Mouse (Mus musculus) C2C12 (cell line): ENCODE results near the gene Htra3. TPM values are rescaled to one million over a fixed set of nuclear protein-coding genes. Genes with fewer than 3 reads are reported as not detected.

ENCODE experiments used
- H3K27me3 ChIP-seq: one replicate; pipeline ENCODE4 v1.6.1; 2011; ENCODE audit not compliant: control insufficient read depth, insufficient read depth, insufficient read length
- H3K36me3 ChIP-seq: one replicate; pipeline ENCODE4 v1.6.1; 2011; ENCODE audit not compliant: control insufficient read depth, insufficient read depth
- H3K4me3 ChIP-seq: one replicate; pipeline ENCODE4 v1.5.1; 2011; ENCODE audit warnings: mild to moderate bottlenecking, control low read depth; ENCODE audit not compliant: poor library complexity, insufficient read depth, severe bottlenecking
- H3K79me2 ChIP-seq: one replicate; pipeline ENCODE4 v1.6.1; 2011; ENCODE audit not compliant: control insufficient read depth, insufficient read depth
- H3K79me3 ChIP-seq: one replicate; pipeline ENCODE4 v1.6.1; 2011; ENCODE audit warnings: low read depth, control low read depth
- H3ac ChIP-seq: one replicate; pipeline ENCODE3; 2011; ENCODE audit warnings: low read depth; ENCODE audit not compliant: control insufficient read depth, insufficient read length
- CEBPB ChIP-seq: IDR thresholded peaks from one replicate; pipeline ENCODE4 v1.6.1; 2011; ENCODE audit warnings: low read depth, mild to moderate bottlenecking, control low read depth, moderate library complexity
- CTCF ChIP-seq: IDR thresholded peaks from one replicate; pipeline ENCODE4 v1.5.1; 2011; ENCODE audit not compliant: control insufficient read depth, insufficient read depth, insufficient read length
- FOSL1 ChIP-seq: IDR thresholded peaks from one replicate; pipeline ENCODE4 v1.8.0; 2011; ENCODE audit warnings: mild to moderate bottlenecking, low read length; ENCODE audit not compliant: poor library complexity, insufficient read depth, severe bottlenecking
- MAX ChIP-seq: IDR thresholded peaks from one replicate; pipeline ENCODE4 v1.6.1; 2011; ENCODE audit warnings: mild to moderate bottlenecking, control low read depth
- MYOD1 ChIP-seq: IDR thresholded peaks from one replicate; pipeline ENCODE4 v1.6.1; 2011; ENCODE audit warnings: low read depth; ENCODE audit not compliant: control insufficient read depth, insufficient read length
- MYOG ChIP-seq: IDR thresholded peaks from one replicate; pipeline ENCODE4 v1.6.1; 2011; ENCODE audit not compliant: control insufficient read depth, insufficient read length; ENCODE audit errors: extremely low read depth
- USF1 ChIP-seq: IDR thresholded peaks from one replicate; pipeline ENCODE4 v1.6.1; 2011; ENCODE audit warnings: low read depth, mild to moderate bottlenecking, control low read depth, moderate library complexity
- polyA plus RNA-seq: library from polyadenylated mRNA; unstranded; fragments of >200 nt; fragmentation: generic; extraction: Trizol; gene quantifications from one replicate; pipeline ENCODE4 v1.2.1, GENCODE M21; 2012; ENCODE audit warnings: missing spikeins

Htra3 gene
- polyA plus RNA-seq, 1 experiment, result 12.0 TPM

DNA sequence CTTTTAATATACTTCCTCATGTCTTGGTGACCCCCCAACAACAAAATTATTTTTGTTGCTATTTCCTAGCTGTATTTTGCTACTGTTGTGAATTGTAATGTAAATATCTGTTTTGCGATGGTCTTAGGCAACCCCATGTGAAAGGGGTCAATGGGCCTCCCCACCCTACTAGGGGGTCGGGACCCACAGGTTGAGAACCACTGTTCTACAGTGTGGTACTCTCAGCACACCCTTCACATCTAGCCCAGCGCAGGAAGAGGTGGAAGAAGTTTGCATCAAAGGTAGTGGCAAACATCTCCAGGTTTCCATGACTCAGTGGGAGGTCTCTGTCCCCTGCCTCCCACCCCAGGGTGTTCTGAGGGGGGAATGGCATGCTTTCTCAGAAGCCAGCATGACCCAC is 25.8 kb upstream of the Htra3 start:
- Histone ChIP-seq H3K79me2 (no peaks in the 10 kb centered on the region), H3K4me3 (no peak overlapping the region), H3K36me3 (no peaks in the 10 kb centered on the region), H3ac (no peak overlapping the region), H3K27me3 (peaks cover 4% of the 10 kb centered on the region), H3K79me3 (no peaks in the 10 kb centered on the region)
- TF ChIP-seq CEBPB, result no peak
- TF ChIP-seq FOSL1, result no peak
- TF ChIP-seq MAX, result no peak
- no peak for TF ChIP-seq CTCF
- no peak for TF ChIP-seq MYOD1
- no peak for TF ChIP-seq USF1
- TF ChIP-seq MYOG, result no peak

DNA sequence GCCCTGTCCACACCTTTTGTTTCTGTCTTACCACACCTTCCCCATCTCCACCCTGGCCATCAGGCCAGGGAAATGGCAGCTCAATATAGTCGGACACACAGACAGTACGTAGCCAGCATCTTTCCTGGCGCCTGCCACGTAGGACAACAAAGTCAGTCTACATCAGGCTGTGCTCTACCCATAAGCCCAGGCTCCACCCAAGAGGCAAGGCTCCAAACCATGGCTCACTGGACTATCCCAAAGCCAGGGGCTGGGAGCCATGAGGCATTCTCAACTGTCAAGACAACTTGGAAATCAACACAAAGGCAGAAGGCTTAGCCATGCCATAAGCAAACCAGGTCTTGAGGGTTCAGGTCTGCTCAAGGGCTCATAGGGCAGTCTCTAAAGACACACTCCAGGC is 24.2 kb upstream of the Htra3 start:
- Histone ChIP-seq H3K36me3 (no peaks in the 10 kb centered on the region), H3K27me3 (peaks cover 4% of the 10 kb centered on the region), H3K4me3 (no peak overlapping the region), H3K79me2 (no peaks in the 10 kb centered on the region), H3ac (no peak overlapping the region), H3K79me3 (no peaks in the 10 kb centered on the region)
- TF ChIP-seq MAX (no peak), MYOG (no peak), USF1 (no peak), CTCF (no peak), CEBPB (no peak), MYOD1 (no peak), FOSL1 (no peak)

DNA sequence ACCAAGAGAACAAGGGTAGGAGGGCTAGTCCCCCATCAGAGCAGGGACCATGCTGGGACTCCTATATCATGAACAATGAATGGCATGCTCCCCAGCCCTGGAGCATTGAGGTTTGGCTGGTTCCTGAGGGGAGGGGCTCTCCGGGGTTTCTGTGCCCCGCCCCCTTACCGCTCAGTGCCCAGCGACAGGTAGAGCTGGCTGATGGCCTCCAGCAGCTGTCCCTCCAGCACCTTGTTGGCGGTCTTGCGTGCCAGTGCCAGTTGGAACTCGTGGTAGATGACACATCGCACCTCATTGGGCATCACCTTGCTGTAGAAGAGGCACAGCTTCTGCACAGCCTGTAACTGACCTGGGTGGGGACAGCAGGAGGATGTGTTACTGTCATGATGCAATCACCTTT is 23.6 kb upstream of the Htra3 start:
- no peak overlapping the region for H3ac ChIP-seq
- H3K79me2 ChIP-seq, result no peaks in the 10 kb centered on the region
- H3K4me3 ChIP-seq, result no peak overlapping the region
- peaks cover 4% of the 10 kb centered on the region for H3K27me3 ChIP-seq
- no peaks in the 10 kb centered on the region for H3K79me3 ChIP-seq
- no peaks in the 10 kb centered on the region for H3K36me3 ChIP-seq
- no peak for TF ChIP-seq CEBPB
- TF ChIP-seq MAX, result no peak

DNA sequence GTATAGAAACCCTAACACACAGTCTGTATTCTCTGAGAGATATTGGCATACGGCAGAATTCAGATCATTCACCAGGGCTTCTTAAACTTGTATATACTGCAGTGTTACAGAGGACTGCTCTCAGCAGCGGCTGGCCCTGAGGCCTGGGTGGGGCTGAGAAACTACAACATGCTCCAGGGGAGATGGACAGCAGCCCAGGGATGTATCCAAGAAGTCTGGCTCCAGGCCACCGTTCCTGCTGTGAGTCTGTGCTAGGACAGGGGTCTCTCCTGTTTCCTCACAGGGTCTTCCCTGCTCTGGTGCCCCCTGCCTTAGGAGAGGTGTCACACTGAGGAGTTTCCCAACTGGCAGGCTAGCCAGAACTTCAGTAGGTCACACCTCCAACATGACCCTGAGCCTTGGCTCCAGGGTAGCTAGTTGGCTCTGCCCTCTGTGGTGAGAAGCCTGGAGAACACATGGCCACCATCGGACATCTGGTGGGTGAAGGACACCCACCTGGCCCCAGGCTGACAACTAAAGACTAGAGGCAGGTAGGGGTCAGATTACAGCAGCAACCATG is 23.1 kb upstream of the Htra3 start:
- Histone ChIP-seq H3ac (no peak overlapping the region), H3K79me2 (no peaks in the 10 kb centered on the region), H3K27me3 (peaks cover 4% of the 10 kb centered on the region), H3K79me3 (no peaks in the 10 kb centered on the region), H3K4me3 (no peak overlapping the region), H3K36me3 (no peaks in the 10 kb centered on the region)
- TF ChIP-seq CEBPB (no peak), MYOD1 (no peak), MAX (no peak), USF1 (no peak), CTCF (no peak)

DNA sequence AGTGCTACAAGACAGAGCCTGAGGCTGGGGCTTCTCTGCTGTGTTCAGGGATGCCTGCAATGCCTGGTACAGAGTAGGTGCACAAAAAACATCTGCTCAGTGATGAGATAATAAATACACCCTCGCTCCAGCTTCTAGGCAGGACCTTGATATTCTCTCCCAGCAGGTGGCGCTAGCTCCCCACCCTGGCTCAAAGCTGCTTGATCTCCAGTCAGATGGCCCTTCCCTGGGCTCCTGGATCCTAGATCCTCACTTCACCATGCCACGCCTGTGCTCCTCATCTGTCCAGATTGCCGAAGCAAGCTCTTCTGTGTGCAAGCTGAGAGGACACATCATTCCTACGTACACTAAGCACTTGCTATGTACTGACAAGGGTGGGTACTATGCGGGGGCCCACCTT is 21.5 kb upstream of the Htra3 start:
- no peaks in the 10 kb centered on the region for H3K36me3 ChIP-seq
- no peak for TF ChIP-seq MYOD1
- no peak for TF ChIP-seq MAX
- no peak for TF ChIP-seq USF1
- no peak for TF ChIP-seq MYOG
- peak; percentile 74 for TF ChIP-seq CTCF
- H3K4me3 ChIP-seq, result no peak overlapping the region

DNA sequence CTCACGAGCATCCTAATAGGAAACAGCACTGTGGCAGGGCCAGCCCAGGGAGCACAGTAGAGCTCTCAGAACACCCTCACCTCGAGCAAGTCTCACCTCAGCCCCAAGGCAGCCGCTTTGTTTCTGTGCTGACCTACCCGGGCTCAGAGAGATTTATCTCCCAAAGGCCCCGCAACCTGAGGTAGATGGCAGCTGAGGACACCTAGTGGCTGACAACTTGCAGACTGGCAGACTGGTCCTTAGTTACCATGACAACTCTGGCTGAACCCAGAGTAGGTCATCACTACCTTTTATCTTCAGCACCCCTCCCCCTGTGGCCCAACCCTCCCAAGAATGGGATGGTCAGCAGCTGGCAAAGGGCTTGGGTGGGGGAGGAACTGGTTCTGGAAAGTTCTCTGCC is 16.2 kb upstream of the Htra3 start:
- Histone ChIP-seq H3K36me3 (no peaks in the 10 kb centered on the region), H3K4me3 (no peak overlapping the region), H3K79me3 (no peaks in the 10 kb centered on the region), H3K79me2 (no peaks in the 10 kb centered on the region), H3ac (no peak overlapping the region), H3K27me3 (no peaks in the 10 kb centered on the region)
- TF ChIP-seq FOSL1 (no peak), CEBPB (no peak), CTCF (peak; percentile 44)

More for the DNA sequence above, 21.5 kb upstream of the Htra3 start:
- no peaks in the 10 kb centered on the region for H3K79me3 ChIP-seq
- H3ac ChIP-seq, result no peak overlapping the region
- H3K79me2 ChIP-seq, result no peaks in the 10 kb centered on the region
- peaks cover 4% of the 10 kb centered on the region for H3K27me3 ChIP-seq
